Mouse (Mus musculus) embryo, embryonic 9.5 days (tissue): ENCODE measurements at regions not wholly inside any gene's neighbourhood (a gene's known extent, or its start where the extent isn't known, plus 50 kb on each side); places are given as distances from the start of the nearest gene placed in this dataset.

Source experiments
- DNase-seq: peaks from one replicate; pipeline ENCODE4 v3.0.0-alpha.2; 2017; ENCODE audit errors: extremely low spot score

DNA sequence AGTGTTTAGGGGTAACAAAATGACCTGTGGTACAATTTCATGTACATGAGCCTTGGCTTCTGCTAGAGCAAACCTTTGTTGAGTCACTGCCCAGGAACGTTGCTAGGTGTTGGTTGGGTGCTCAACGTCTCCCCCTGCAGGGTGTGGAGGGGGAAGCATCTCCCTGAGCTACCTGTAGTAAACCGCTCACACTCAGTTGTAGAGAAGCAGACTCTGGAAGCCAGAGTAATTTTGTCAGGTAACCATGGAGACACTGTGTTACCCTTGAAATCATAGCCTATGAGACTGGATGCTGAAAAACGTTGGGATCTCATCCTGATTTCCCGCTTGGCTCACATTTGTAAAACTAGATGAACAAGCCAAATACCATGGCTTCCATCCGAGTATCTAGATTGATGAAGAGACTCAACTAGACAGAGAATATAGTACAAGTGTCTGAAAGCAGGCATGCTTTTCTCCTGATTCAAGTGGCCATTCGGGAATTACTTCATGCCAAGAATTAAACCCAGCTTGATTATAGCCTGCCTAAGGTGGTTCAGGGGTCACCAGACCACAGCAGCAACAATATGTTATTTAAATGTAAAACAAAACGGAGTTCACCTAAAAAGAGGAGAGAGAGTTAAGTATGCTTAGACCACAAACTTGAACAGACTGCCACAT lies 63.7 kb upstream of the Ctla4 start:
- peak; percentile 20 for DNase-seq

- no peak for DNase-seq
These were observed 62.3 kb upstream of the Ctla4 start for GRCm38 (mm10) chr1:60824218-60825125.

DNA sequence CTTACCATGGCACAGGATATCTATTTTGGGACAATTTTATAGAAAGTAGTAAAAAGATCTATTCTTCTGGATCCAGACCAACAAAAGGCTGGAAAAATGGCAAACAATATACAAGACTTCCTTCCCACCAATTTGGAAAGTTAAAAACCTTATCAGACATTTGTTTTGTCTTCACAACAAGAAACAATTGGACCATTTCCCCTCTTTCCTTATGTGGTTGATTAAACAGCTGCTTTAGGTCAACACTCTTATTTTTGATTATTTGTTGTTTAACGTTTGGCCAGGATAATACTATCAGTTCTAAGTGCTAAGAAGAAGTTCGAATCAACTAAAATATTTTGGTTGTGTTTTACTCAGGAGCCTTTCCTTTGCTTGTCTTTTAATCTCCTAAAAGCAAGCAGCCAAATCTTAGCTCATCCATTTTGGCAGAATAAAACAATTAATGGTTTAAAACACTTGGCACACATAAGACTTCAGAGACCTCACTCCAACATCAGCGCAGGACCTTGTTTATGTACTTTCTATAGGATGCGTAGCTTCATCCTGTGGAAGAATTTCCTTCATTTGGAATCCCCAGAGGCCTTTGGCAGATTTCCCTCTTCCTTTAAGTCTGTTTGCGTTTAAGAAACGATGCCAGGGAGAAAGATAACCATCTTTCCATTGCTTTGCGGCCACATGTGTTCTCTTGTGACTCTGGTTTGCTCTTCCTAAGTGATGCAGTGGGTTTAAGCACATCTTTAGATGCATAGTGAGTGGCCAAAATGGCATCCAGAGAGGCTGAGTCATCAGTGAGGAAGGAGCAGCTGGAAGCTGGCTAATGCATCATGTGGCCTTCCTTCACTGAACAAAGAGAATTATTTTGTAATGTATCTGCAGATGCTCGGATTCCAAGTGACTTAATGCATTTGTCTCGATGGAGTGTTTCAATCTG lies 61.3 kb upstream of the Ctla4 start:
- DNase-seq = no peak

- DNase-seq = no peak
These were observed 59.8 kb upstream of the Ctla4 start for GRCm38 (mm10) chr1:60826981-60827380.

- no peak for DNase-seq
These were observed 58.6 kb upstream of the Ctla4 start for GRCm38 (mm10) chr1:60828152-60828551.

- no peak for DNase-seq
These were observed 57.0 kb upstream of the Ctla4 start for GRCm38 (mm10) chr1:60829849-60830248.

GRCm38 (mm10) chr1:60833668-60834067 lies 53.1 kb upstream of the Ctla4 start:
- DNase-seq = no peak
